Mouse (Mus musculus): Measurements from ENCODE around the gene Cacna2d3.

Cacna2d3 gene

GRCm38 (mm10) chr14:29433076-29433714, 288.5 kb downstream of the Cacna2d3 start:
- in situ Hi-C loops (cut with MboI; ENCODE audit: low pct_unique_long_range_greater_than_20kb in 1 of 2, low sequenced_read_pairs in 2 of 2, unreplicated experiment in 1 of 2), result loop anchor here in 1 of 2 experiments (25.0 kb wide), 1 partner anchor 321 kb away; no protein-coding TSS in a partner anchor

GRCm38 (mm10) chr14:29429788-29430187, 291.9 kb downstream of the Cacna2d3 start:
- in situ Hi-C loops (cut with MboI; ENCODE audit: low pct_unique_long_range_greater_than_20kb in 1 of 2, low sequenced_read_pairs in 2 of 2, unreplicated experiment in 1 of 2), result loop anchor here in 1 of 2 experiments (25.0 kb wide), 1 partner anchor 317 kb away; no protein-coding TSS in a partner anchor

DNA sequence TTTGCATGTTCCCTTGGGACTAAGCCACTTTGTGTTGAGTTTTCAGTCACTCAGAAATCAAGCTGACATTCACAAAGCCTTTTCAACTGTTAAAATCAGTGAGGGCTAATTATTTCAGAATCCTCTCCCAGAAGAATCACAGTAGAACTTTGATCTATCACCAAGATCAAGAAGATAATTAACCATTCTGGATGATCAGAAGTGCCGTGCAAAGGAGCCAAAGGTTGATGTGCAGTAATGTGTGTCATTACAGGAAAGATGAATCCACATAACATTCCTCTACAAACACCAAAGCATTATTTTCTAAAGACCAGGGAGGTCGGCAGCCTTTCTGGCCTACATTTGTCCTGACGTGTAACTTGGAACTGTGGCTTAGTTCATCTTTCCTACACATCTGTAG, 296.0 kb downstream of the Cacna2d3 start:
- in situ Hi-C loops (cut with MboI; ENCODE audit: low pct_unique_long_range_greater_than_20kb in 1 of 2, low sequenced_read_pairs in 2 of 2, unreplicated experiment in 1 of 2), result loop anchor here in 1 of 2 experiments (25.0 kb wide), 1 partner anchor 313 kb away; no protein-coding TSS in a partner anchor

DNA sequence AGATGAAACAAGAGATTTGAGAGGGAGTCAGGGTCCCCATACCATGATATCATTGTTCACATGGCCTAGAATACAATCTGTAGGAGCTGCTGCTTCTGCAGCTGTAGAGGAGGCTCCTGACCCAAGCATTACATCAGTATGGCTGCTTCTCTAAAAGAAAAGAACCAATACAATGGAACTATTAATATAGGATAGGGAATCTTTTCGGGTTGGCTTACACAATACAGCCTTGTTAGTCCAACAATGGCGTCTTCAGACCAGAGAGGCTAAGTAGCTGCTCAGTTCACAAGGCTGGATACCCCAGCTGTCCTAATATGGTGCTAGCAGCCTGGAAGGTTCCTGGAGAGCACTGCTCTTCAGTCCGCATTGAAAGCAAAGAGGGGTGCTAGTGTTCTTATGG, 296.5 kb downstream of the Cacna2d3 start:
- in situ Hi-C loops (cut with MboI; ENCODE audit: low pct_unique_long_range_greater_than_20kb in 1 of 2, low sequenced_read_pairs in 2 of 2, unreplicated experiment in 1 of 2), result loop anchor here in 1 of 2 experiments (25.0 kb wide), 1 partner anchor 313 kb away; no protein-coding TSS in a partner anchor

- in situ Hi-C loops (cut with MboI; ENCODE audit: low pct_unique_long_range_greater_than_20kb in 1 of 2, low sequenced_read_pairs in 2 of 2, unreplicated experiment in 1 of 2), result no loop called here
Observed at GRCm38 (mm10) chr14:29405878-29406165, 315.8 kb downstream of the Cacna2d3 start.

- in situ Hi-C loops (cut with MboI; ENCODE audit: low pct_unique_long_range_greater_than_20kb in 1 of 2, low sequenced_read_pairs in 2 of 2, unreplicated experiment in 1 of 2), result no loop called here
Observed at GRCm38 (mm10) chr14:29405125-29405877, 316.4 kb downstream of the Cacna2d3 start.

DNA sequence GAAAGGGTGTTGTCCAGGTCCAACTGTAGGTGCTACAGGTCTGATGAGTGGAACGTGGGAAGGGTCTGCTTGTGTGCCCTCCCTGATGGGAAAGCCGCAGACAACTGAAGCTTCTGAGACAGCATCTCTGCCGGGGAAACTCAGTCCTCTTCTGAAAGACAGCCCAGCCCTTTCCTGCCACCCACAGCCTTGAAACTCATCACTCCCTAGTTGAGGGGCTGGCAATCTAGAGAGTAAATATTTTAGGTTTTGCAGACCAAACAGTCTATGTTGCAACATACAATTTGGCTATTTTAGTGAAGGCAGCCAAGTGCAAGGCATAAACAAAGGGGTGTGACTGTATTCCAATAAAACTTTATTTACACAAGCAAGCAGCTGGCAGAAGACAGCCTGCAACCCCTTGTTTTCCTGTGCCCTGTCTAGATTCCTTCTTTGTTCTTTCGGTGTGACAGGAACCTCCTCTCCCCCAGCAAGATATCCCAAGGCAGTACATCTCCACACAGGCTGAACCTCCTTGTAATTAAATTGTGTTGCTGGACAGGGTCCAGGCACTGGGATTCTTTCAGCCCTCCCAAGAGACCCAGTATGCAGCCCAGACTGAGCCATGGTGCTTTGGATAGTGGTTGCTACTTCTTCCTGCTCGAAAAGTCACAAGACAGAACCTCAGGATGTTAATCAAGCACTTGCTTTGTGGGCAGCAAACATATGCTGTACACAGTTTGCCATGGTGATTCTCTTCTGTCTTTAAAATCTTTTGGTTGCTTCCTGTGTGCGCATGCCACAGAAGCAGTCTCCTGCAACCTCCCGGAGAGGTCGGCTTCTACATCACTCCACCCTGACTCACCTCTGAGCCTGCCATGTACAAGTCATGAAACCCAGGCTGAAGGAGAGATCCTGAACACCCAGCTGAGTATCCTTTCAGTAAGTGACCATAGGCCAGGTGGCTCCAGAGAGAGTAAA, 317.5 kb downstream of the Cacna2d3 start:
- in situ Hi-C loops (cut with MboI; ENCODE audit: low pct_unique_long_range_greater_than_20kb in 1 of 2, low sequenced_read_pairs in 2 of 2, unreplicated experiment in 1 of 2), result no loop called here

- in situ Hi-C loops (cut with MboI; ENCODE audit: low pct_unique_long_range_greater_than_20kb in 1 of 2, low sequenced_read_pairs in 2 of 2, unreplicated experiment in 1 of 2), result no loop called here
Observed at GRCm38 (mm10) chr14:29402471-29402870, 319.2 kb downstream of the Cacna2d3 start.

- in situ Hi-C loops (cut with MboI; ENCODE audit: low pct_unique_long_range_greater_than_20kb in 1 of 2, low sequenced_read_pairs in 2 of 2, unreplicated experiment in 1 of 2), result no loop called here
Observed at GRCm38 (mm10) chr14:29393786-29394185, 327.9 kb downstream of the Cacna2d3 start.

- in situ Hi-C loops (cut with MboI; ENCODE audit: low pct_unique_long_range_greater_than_20kb in 1 of 2, low sequenced_read_pairs in 2 of 2, unreplicated experiment in 1 of 2), result no loop called here
Observed at GRCm38 (mm10) chr14:29392851-29393250, 328.8 kb downstream of the Cacna2d3 start.

DNA sequence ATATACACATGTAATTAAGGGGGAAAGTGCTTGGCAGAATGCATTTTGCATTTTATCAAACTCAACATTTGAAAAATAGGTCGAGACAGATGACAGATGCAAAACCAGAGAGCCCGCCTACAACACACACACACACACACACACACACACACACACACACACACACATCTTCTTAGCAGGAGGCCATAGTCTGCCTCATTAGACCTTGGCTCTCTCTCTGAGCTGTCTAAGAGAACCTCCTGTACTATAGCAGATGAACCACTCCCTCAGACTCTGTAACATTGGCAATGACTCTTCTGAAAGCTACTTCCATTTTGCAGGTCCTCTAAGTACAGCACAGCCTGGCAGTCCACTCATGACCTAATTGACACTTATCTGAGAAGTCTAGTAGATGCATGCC, 330.2 kb downstream of the Cacna2d3 start:
- in situ Hi-C loops (cut with MboI; ENCODE audit: low pct_unique_long_range_greater_than_20kb in 1 of 2, low sequenced_read_pairs in 2 of 2, unreplicated experiment in 1 of 2), result no loop called here

GRCm38 (mm10) chr14:29387761-29388160, 333.9 kb downstream of the Cacna2d3 start:
- in situ Hi-C loops (cut with MboI; ENCODE audit: low pct_unique_long_range_greater_than_20kb in 1 of 2, low sequenced_read_pairs in 2 of 2, unreplicated experiment in 1 of 2), result no loop called here

DNA sequence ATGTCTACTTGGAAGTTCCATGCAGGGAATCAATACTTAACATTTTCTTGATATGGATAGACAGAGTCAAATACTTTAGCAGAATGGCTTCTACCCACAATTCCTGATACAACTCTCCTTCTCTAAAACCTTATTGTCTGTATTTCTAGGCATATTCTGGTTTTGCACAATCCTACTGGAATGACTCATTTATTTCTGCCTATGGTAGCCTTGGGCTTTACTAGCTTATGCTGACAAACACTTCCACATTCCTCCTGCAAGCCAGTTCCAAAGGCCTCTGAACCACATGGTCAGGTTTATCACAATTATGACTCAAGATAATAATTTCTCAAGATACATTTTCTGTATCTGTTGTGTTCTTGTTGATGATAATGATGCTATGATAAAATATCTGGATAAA, 336.2 kb downstream of the Cacna2d3 start:
- in situ Hi-C loops (cut with MboI; ENCODE audit: low pct_unique_long_range_greater_than_20kb in 1 of 2, low sequenced_read_pairs in 2 of 2, unreplicated experiment in 1 of 2), result no loop called here

- in situ Hi-C loops (cut with MboI; ENCODE audit: low pct_unique_long_range_greater_than_20kb in 1 of 2, low sequenced_read_pairs in 2 of 2, unreplicated experiment in 1 of 2), result no loop called here
Observed at GRCm38 (mm10) chr14:29382786-29383185, 338.9 kb downstream of the Cacna2d3 start.

DNA sequence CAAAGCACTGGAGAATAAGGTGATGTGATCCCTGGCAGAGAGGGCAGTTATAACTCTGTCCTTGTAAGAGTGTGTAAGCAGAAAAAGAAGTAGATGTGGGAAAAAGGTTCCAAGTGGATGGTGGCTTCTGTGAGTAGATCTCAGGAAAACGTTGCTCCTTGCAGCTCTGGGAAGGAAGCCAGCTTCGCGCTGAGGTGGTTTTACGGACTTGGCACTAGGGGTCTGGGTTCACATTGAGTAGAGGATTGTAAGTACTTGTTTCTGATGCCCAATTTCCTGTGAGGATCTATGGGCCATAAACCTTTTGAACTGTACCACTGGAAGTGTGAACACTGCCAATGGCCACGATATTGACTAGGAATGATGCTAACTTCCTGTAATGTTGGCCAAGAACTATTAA, 354.8 kb downstream of the Cacna2d3 start:
- in situ Hi-C loops (cut with MboI; ENCODE audit: low pct_unique_long_range_greater_than_20kb in 1 of 2, low sequenced_read_pairs in 2 of 2, unreplicated experiment in 1 of 2), result no loop called here

- in situ Hi-C loops (cut with MboI; ENCODE audit: low pct_unique_long_range_greater_than_20kb in 1 of 2, low sequenced_read_pairs in 2 of 2, unreplicated experiment in 1 of 2), result no loop called here
Observed at GRCm38 (mm10) chr14:29362448-29362847, 359.2 kb downstream of the Cacna2d3 start.

DNA sequence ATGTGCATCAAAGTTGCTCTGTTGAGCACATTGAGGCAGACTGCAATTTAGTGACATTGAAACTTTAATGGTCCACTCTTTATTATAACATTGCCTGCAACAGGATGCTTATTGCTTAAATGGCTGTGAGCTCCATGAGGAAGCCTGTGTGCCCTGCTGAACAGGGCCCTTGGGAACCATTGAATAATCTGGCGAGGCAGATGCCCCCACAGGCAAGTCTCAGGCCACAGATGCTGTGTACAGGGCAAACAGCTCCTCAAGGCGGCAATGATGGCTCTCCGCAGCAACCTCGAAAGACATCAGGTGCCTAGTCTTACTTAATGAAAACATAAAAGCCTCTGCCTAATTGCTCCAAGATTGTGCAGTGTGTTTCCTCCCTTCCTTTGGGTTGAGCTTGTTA, 371.0 kb downstream of the Cacna2d3 start:
- in situ Hi-C loops (cut with MboI; ENCODE audit: low pct_unique_long_range_greater_than_20kb in 1 of 2, low sequenced_read_pairs in 2 of 2, unreplicated experiment in 1 of 2), result no loop called here

GRCm38 (mm10) chr14:29341581-29341980, 380.1 kb downstream of the Cacna2d3 start:
- in situ Hi-C loops (cut with MboI; ENCODE audit: low pct_unique_long_range_greater_than_20kb in 1 of 2, low sequenced_read_pairs in 2 of 2, unreplicated experiment in 1 of 2), result no loop called here

- in situ Hi-C loops (cut with MboI; ENCODE audit: low pct_unique_long_range_greater_than_20kb in 1 of 2, low sequenced_read_pairs in 2 of 2, unreplicated experiment in 1 of 2), result no loop called here
Observed at GRCm38 (mm10) chr14:29340728-29341127, 380.9 kb downstream of the Cacna2d3 start.
